Mouse (Mus musculus): ENCODE measurements at regions not wholly inside any gene's neighbourhood (a gene's known extent, or its start where the extent isn't known, plus 50 kb on each side); places are given as distances from the start of the nearest gene placed in this dataset.
A peak's percentile ranks its signal among the peaks of the same experiment; 100 is the strongest.

GRCm38 (mm10) chr4:81005507-81006328 is 95.3 kb downstream of the Lurap1l start:
- peak; percentile 21 for DNase-seq (ENCODE audit: low read depth, low spot score)

GRCm38 (mm10) chr4:81006546-81006945 is 96.1 kb downstream of the Lurap1l start:
- no peak for DNase-seq (ENCODE audit: low read depth, low spot score)

DNA sequence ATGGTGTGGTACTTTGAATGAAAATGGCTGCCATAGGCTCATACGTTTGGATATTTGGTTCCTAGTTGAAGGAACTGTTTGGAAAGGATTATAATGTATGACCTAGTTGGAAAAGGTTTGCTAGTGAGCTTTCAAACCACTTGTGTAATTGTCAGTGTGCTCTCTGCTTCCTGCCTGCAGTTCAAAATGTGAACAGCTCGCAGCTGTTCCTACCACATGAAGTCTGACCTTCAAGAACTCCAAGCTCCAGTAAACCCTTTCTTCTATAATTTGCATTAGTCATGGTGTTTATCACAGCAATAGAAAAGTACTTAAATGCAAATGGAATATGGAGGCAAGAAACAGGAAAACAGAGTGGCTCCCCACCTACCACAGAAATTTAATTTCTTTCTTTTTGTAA is 111.4 kb downstream of the Lurap1l start:
- DNase-seq (ENCODE audit: low read depth, low spot score), result no peak

- no peak for DNase-seq (ENCODE audit: low read depth, low spot score)
Observed at GRCm38 (mm10) chr4:81023436-81023983, 113.1 kb downstream of the Lurap1l start.

DNA sequence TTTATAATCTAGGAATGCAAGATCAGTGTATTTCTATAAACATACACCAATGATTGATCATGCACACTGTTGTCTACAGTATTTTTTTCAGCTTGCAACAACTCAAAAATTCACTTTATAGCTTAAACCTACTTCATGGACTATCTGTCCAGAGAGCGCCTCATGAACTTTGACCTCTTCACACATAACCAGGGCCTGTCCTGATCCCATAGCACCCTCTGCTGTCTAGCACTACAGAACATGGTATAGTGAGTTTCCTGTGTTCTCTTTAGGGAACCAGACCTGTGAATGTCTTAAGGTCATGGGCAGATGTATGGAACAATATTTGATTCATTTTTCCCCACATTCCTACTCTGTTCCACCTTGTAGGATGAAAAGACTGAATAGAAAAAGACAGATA is 117.1 kb downstream of the Lurap1l start:
- DNase-seq (ENCODE audit: low read depth, low spot score), result no peak

DNA sequence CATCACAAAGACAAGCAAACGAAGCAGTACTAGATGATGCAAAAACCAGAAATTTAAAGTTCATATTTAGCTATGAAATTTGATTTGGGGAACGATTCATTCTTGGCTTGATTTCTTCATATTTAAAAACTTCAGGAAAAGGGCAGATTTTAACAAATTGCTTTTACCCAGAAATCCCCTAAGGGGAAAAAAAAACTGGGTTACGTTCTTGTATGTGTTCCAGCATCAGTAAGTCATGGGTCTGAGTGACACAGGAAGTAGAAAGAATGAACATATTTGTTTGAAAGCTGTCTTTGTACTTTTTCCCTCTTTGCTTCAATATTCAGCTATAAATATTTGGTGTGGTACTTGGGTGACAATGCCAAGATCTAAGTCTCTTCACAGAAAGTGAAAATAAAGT is 120.2 kb downstream of the Lurap1l start:
- DNase-seq (ENCODE audit: low read depth, low spot score), result peak; percentile 10

DNA sequence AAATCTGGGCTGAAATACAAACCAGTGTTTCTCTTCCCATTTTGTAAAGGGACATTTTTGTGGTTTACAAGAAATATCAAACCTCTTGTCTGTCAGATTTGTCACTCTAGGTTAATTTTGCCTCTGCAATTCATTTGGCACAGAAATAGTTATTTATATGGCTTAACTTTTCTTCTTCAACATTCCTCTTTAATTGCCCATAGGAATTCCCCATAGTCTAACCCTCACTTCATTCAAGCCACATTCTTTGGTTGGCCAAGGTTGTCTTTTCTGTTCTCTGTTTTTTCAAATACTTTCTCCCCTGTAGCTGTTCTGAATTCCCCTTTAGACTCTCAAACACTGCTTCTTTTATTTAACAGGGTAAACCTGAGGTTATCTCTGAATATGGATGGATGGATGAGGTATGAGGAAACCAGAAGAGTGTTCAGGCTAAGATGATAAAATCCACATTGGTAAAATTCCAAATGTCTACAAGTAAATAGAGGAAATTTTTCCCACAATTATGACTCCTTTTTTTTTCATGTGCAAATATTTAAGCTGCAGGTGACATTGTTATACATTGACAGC is 127.0 kb downstream of the Lurap1l start:
- no peak for DNase-seq (ENCODE audit: low read depth, low spot score)

- no peak for DNase-seq (ENCODE audit: low read depth, low spot score)
Observed at GRCm38 (mm10) chr4:81058227-81058626, 147.8 kb downstream of the Lurap1l start.

GRCm38 (mm10) chr4:81058809-81059208 is 148.4 kb downstream of the Lurap1l start:
- no peak for DNase-seq (ENCODE audit: low read depth, low spot score)

GRCm38 (mm10) chr4:81059356-81059755 is 148.9 kb downstream of the Lurap1l start:
- DNase-seq (ENCODE audit: low read depth, low spot score), result no peak

DNA sequence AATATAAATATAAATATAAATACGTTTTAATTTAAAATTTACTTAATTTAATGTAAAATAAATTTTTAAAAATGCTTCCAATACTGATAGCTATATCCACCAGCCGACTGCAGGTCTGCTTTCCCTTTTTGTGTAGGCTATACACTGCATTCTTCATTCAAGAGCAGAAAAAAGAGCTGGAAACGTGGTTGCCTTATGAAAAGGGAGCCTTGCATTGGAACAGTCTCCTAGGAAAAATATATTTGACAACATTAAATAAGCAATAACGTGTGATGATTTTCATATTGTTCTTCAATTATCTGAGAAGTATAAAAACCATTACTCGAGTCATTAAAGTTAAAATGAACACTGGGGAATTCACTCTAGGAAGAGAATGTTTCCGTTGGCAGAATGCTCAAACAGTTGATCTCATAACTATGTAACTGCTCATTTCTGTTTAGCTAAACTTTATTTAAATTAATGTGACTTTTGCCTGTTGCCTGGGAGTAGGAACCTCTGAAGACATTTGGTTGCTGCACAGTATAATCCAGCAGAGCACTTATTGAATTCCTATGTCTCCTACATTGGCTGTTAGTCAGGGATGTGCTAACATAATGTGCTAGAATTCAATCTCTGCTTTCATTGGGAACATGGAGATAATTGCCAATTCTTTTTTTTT is 172.0 kb downstream of the Lurap1l start:
- DNase-seq (ENCODE audit: low read depth, low spot score), result no peak

- DNase-seq (ENCODE audit: low read depth, low spot score), result no peak
Observed at GRCm38 (mm10) chr4:81085188-81085587, 174.7 kb downstream of the Lurap1l start.

GRCm38 (mm10) chr4:81096581-81096980 is 186.1 kb downstream of the Lurap1l start:
- no peak for DNase-seq (ENCODE audit: low read depth, low spot score)

DNA sequence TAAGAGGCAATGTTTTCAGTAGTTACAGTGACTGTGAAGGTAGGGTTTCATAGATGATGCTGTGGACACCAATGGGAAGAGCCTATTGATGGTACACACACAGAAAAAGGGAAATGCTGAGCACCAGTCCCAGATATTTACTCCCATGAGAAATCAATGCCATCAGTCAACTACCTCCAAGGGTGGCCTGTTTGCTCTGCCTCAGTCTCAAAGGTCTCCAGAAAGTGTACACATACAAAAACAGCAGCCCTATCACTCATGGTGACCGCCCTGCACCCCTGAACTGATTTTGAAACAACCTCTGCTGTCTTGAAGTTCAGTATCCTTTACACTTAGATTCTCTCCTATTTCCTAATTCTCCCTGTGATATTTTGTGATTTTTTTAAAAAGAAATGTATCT is 187.2 kb downstream of the Lurap1l start:
- DNase-seq (ENCODE audit: low read depth, low spot score), result no peak

DNA sequence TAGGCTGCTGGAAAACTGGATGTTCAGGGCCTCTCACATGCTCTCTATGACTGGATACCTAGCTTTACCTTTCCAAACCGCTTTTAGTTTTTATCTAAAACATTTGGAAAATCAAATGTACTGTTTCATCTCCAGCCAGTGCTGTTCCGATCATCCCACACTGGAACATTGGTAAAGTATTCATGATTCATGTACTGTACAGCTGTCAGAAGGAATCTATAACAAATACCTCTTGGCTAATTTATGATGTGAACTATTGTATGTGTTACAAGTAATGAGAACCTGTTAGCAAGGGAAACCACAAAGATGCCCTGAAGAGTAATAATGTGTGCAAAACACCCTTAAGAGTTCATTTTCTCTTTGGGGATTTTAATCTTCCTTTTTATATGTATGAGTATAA is 190.6 kb downstream of the Lurap1l start:
- DNase-seq (ENCODE audit: low read depth, low spot score), result no peak

GRCm38 (mm10) chr4:81111307-81111706 is 200.9 kb downstream of the Lurap1l start:
- DNase-seq (ENCODE audit: low read depth, low spot score), result peak; percentile 69

DNA sequence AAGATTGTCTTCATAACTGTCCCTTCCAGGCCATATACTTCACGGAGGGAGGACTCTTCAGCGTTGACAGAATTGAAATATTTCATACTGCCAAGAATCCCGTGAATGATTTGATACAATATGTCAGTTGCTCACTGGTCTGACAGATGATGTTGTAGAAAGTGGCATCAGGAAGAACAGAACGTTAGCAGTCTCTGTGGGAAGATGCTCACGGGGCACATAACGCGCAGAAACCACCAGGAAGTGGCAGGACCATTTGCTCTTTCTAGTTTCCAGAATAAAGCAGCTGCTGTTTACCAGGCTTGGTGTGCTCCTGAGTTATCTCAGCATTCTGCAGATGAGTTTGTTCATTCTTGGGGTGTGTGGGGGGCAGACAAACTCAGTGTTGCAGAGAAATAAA is 206.0 kb downstream of the Lurap1l start:
- DNase-seq (ENCODE audit: low read depth, low spot score), result peak; percentile 31

DNA sequence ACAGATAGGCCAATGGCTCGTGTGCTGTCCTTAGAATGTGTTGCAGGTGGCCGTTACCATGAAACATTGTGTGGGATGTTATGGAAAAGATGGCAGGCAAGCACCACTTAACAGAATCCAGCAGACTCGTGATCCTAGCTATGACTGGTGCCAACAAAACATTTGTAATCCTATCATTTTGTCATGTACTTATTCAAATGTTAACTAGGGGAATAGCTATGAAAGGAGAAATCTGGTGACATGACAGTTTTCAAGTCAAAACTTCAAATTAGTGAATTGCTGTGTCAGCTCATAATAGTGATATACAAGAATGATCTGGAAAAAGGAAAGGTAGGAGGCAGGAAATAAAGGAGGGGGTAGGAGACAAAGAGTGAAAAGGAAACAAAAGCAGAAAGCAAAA is 213.7 kb downstream of the Lurap1l start:
- DNase-seq (ENCODE audit: low read depth, low spot score), result peak; percentile 16

DNA sequence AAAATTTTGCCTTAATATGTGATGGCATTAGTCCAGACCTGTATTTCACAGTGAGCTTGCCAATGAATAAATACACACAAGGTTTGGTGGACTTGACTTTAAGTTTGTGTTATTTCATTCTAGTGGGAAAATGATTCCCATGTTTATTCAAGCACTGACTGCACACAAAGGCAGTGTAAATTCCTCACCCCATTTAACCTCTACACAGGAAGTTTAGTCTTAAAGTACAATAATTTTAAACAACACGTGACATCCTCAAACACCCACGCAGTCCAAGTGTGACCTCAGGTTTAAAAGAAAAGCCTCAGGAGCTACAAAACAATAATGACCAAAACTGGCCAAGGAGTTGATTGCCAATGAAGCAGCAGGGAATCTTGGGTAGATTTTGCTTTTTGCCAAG is 219.4 kb downstream of the Lurap1l start:
- DNase-seq (ENCODE audit: low read depth, low spot score), result no peak

GRCm38 (mm10) chr4:81173111-81173510 is 262.7 kb downstream of the Lurap1l start:
- DNase-seq (ENCODE audit: low read depth, low spot score), result no peak

DNA sequence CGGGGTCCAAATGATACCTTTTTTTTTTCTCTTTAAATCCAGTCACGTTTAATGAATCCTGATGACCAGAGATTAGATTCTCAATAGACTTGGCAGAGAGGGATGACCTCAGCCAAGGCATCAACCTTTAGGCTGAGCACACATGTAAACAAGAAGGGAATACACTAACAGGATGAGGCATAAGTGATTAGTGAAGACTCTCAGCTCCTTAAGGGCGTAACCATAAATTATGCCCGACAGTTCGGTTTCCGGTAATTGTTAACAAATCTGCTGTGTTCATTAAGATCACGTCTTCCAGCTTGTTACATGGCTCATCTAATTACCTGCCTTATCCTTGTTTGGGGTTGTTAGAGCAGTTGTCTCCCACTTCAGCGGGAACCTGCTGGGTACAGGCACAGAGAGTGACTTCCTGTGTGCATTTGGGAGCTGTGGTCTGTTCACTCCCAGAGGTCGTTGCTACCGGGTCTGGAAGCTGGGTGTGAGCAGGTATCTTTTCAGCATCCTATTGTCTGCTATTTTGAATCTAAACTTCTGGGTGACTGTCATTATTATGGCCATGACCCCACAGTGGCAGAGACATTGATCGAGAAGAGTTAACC is 265.1 kb downstream of the Mpdz start:
- DNase-seq (ENCODE audit: low read depth, low spot score), result no peak
